Mouse (Mus musculus) spleen, adult 18-20 months (tissue): ENCODE measurements around the gene Zfp599.
A peak's percentile ranks its signal among the peaks of the same experiment; 100 is the strongest.
"Not testable (repeated sequence)": the region's sequence is repeated elsewhere in the genome, so short reads cannot be mapped to it uniquely, and the experiment has no call there.

Source experiments
- DNase-seq, 2 experiments: peaks; one replicate each; pipeline ENCODE4 v3.0.0; 2022; ENCODE audit warnings: mixed read lengths in 2 of 2

Gene Zfp599

GRCm38 (mm10) chr9:22259184-22260091 is at the start of gene Zfp599:
Gene Zfp599, minus strand, starts transcription at chr9:22259895.
- peak; percentile 47 to 58 for DNase-seq

GRCm38 (mm10) chr9:22307920-22308262 is 48.2 kb upstream of the Zfp599 start:
- not testable (repeated sequence) for DNase-seq

DNA sequence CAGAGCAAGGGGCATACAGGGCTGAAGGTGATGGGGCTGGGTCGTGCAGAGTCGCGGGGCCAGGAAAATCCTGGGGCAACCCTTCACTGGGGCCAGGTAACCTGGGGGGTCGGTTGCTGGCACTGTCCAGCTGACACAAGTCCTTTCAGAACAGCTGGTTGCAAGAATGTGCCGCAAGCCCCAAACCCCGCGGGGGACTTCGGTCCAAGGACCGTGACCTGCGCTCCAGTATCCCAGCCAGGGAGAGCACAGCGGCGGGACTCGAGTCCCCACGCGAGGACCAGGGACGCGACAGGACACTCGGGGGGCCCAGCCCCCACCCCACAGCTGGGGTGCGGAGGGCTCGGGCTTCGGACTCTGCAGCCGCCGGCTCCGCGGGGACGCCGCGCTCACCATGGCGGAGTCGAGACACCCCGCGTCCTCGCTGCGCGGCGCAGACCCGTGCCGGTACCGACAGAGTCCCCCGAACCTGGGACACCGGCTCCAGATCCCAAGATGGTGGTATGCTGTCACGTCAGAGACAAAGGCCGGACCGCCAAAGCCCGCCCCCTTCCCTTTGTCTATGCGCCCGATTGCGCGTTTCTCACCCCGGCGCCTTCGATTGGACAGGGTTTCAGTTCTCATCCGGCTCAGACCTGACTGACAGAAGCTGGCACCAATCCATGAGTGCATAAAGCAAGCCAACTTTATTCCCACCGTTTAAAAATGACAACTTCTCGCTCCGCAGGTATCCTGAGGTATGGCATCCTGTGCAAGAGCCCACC is 47.6 kb upstream of the Zfp599 start, which contains the start of gene Zfp810:
Gene Zfp810 (minus strand): TSS at position 493 of the 764 bp plus-strand sequence.
- DNase-seq: peak; percentile 87 to 88

GRCm38 (mm10) chr9:22306726-22307125 is 47.0 kb upstream of the Zfp599 start:
- no peak for DNase-seq

- no peak for DNase-seq
These were observed 42.5 kb upstream of the Zfp599 start for GRCm38 (mm10) chr9:22302199-22302598.

DNA sequence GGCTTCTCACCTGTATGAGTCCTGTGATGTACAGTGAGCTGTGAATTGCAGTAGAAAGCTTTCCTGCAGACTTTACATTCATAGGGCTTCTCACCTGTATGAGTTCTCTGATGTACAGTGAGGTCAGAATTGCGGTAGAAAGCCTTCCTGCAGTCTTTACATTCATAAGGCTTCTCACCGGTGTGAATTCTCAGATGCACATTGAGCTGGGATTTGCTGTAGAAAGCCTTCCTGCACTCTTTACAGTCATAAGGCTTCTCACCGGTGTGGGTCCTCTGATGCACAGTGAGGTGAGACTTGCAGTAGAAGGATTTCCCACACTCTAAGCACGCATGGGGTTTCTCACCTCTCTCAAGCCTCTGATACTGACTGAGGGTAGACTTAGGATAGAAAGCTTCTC is 19.0 kb upstream of the Zfp599 start:
- DNase-seq: no peak

GRCm38 (mm10) chr9:22268886-22269285 is 9.2 kb upstream of the Zfp599 start:
- DNase-seq: no peak

GRCm38 (mm10) chr9:22262611-22263010 is 2.9 kb upstream of the Zfp599 start:
- no peak for DNase-seq

DNA sequence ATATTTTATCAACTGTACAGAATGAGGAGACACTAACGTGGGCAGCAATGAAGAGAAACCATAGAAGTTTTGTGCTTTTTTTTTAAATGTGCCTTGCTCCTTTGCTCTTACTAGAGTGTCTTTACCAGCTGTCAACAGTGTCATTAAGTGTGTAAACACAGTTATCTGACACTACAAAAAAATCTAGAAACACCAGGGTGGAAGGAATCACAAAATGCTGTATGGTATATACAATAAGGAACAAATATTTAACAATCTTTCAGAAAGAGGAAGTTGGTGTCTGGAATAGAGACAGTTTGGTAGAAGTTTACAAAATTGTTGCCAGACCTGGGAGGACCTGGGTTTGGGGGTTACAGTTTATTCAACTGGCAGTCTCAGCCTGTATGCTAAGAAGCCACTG is 1.9 kb upstream of the Zfp599 start:
- DNase-seq: no peak

DNA sequence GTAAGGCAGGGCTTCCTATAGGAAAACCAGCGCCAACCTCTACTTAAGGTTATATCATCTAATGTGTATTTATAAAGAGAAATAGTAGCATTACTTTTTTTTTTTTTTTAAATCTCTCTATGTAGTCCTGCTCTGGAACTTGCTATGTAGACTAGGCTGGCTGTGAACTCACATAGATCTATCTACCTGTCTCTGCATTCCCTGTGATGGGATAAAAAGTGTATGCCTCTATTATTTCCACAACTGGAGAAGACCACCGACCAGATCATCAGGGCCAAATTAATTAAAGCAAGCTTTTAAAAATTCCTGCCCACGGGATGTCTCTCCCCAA is 362 bp upstream of the Zfp599 start:
- DNase-seq: no peak

DNA sequence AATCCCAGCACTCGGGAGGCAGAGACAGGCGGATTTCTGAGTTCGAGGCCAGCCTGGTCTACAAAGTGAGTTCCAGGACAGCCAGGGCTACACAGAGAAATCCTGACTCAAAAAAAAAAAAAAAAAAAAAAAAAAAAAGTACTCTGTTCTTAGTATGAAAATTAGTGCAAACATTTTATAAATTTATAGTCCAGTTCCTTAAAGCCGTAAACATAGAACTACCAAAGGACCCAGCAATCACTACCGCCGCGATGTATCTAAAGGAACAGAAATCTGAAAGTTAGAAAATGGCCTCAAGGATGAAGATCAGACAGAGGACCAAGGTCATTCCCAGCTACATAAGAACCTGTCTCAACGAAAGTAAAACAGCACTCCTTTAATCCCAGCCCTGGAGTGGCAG is 911 bp downstream of the Zfp599 start:
- DNase-seq: no peak

DNA sequence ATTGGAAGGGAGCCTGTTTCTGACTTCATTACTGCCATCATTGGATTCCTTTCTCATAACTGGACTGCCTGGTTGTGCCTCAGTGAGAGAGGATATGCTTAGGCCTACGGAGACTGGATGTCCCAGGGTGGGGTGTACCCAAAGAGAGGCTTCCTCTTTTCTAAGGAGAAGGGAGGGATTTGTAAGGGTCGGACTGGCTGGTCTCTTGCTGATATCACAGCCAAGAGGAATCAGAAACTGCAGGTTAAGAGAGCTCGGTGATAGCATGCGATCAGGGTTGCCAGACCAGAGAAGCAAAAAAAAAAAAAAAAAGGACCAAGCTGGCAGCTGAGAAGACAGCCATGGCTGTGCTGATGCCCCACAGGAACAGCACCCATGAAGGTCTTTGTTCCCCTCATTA is 3.1 kb downstream of the Zfp599 start:
- no peak for DNase-seq

GRCm38 (mm10) chr9:22244242-22244641 is 15.5 kb downstream of the Zfp599 start:
- DNase-seq: no peak

GRCm38 (mm10) chr9:22240001-22240400 is 19.7 kb downstream of the Zfp599 start:
- no peak for DNase-seq

GRCm38 (mm10) chr9:22230556-22230955 is 29.1 kb downstream of the Zfp599 start:
- no peak for DNase-seq

GRCm38 (mm10) chr9:22230061-22230460 is 29.6 kb downstream of the Zfp599 start:
- DNase-seq: no peak

- no peak for DNase-seq
These were observed 30.2 kb downstream of the Zfp599 start for GRCm38 (mm10) chr9:22229386-22230026.

DNA sequence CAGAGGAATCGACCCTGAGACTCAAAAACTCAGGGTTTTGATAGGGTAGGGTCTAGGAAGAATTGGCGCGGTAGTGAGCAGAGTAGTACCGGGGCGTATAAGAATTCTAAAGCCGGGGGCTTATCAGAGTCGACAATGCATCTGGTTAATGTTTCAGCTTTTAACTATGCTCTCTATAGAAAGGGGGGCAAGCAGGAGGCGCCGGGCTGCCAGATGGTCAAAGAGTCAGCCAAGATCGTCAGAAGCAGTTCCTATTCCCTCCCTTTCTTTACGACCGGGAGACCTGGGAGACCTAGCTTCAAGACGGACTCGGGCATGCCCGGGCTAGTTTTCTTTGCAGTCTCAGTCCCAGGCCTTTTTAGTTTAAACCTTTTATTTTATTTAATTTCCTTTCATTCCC is 32.8 kb downstream of the Zfp599 start:
- DNase-seq: no peak

DNA sequence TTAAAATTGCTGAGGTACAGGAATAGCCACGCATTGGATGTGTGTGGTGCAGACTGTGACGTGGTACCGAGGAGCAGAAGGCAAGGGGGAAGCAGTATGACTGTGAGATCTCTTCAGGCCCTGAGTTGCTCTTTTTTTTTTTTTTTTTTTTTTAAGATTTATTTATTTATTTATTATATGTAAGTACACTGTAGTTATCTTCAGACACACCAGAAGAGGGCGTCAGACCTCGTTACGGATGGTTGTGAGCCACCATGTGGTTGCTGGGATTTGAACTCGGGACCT is 33.4 kb downstream of the Zfp599 start:
- DNase-seq: not testable (repeated sequence)

GRCm38 (mm10) chr9:22225581-22226388 is 33.9 kb downstream of the Zfp599 start, which contains the start of gene Zfp809:
Gene Zfp809, plus strand, starts transcription at chr9:22225714.
- peak; percentile 99 for DNase-seq

DNA sequence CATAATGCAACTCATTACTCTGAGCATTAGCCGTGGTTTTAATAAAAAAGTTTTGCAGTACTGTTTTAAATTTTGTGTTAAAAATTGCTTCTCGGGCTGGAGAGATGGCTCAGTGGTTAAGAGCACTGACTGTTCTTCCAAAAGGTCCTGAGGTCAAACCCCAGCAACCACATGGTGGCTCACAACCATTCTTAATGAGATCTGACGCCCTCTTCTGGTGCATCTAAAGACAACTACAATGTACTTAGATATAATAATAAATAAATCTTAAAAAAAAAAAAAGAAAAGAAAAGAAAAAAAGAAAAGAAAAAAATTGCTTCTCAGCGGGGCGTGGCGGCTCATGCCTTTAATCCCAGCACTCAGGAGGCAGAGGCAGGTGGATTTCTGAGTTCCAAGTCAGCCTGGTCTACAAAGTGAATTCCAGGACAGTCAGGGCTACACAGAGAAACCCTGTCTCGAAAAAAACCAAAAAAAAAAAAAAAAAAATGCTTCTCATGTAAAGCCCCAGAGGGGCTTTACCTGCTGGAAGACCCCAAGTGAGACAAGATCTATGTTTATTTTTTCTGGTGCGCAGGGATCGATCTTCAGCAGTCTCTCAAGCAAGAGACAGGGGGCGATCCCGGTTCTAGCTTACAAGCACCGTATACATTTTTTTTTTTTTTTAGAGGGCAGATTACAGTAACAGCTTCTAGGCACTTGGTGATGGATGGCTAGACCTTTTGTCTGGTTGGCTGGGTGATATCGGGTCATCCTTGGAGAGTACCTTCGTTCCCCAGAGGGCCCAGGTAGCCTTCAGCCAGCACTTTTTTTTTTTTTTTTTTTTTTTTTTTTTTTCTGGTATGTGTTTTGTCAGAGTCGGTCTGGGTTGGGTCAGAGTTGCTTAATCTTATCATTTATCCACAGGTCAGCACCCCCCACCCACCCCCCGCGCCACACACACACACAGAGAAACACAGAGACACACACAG is 34.9 kb downstream of the Zfp599 start:
- peak in 1 of 2 experiments; percentile 31 for DNase-seq

- no peak for DNase-seq
These were observed 35.6 kb downstream of the Zfp599 start for GRCm38 (mm10) chr9:22224066-22224465.
